Mouse (Mus musculus) spleen, embryonic (tissue): ENCODE measurements around the gene Gm49450.

Source experiments
- CTCF ChIA-PET: fragments of 350-600 bp; sonication (Branson Sonifier 250); formaldehyde crosslinking; loops from one replicate; lab custom pipeline; 2022; lab: Charles Lee

The Gm49450 gene

DNA sequence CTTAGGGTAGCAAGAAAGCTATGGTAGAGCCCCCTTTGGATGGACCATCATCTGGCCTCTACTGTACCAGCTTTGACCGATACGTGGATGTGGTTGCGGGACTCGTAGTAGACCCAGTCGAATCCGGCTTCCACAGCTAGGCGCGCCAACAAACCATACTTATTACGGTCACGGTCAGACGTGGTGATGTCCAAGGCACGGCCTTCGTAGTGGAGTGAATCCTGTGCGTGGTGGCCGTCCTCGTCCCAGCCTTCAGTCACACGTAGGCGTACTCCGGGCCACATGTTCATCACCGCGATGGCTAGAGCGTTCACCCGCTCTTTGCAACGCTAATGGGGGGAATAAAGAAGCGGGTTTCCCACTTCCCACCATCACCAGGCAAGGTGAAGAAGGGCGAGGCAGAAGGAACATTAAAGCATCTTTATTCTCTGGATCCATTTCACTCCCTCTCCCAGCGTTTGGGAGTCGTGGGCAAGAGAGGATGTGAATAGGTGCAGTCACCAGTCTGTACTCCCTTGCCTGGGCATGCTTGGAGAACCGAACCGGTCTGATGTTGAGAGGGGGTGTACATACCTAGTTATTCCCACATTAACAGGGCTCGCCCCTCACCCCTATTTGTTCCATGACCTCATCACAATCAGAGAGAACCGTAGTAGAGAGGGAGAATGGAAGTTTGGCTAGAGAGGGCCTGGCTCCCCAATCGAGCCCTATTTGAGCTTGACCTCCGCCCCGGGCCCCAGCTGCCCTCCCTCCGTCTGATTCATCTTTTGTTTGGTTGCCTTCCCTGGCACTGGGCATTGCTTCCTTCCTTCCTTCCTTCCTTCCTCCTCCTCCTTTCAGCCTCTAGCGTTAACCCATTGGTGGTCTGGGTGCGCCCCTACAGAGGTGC lies 58.4 kb downstream of the Gm49450 start:
- CTCF ChIA-PET: no interaction called here

DNA sequence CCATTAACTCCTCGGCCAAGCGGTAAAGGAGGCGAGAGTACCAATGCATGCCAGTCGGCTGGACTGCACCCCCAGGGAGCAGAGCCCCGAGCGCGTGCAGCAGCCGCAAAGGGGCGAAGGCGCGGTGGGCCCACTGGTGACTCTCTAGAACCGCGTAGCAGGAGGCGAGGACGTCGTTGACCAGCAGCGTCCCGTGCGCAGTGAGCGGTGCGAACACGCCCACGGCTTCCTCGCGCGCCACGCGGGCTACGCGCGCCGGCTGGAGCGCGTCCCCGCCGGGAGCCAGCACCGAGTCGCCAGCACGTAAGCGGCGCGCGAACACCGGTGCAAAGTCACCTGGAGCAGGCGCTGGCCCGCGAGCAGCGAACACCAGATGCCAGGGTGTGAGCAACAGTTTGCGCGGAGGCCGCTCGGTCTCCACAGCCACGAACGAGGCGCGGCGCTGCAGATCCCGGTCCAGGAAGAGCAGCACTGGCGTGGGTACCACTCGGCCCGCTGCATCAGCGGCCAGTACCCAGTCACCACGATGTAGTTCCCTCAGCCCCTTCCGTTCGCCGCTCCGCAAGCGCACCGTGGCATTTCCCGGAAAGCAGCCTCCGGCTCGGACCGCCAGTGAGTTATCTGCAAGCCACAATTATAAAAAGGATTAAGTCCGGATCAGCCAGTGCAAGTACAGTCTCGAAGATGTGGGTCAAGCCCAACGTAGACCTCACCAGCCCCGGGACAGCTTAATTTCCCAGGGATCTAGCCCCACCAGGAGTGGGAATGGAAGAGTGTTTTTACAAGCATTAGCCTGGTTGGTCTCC lies 59.2 kb downstream of the Gm49450 start, which contains the start of gene Rhebl1:
Gene Rhebl1, minus strand, starts transcription at position 601 of the 806 bp plus-strand sequence.
- CTCF ChIA-PET: no interaction called here

DNA sequence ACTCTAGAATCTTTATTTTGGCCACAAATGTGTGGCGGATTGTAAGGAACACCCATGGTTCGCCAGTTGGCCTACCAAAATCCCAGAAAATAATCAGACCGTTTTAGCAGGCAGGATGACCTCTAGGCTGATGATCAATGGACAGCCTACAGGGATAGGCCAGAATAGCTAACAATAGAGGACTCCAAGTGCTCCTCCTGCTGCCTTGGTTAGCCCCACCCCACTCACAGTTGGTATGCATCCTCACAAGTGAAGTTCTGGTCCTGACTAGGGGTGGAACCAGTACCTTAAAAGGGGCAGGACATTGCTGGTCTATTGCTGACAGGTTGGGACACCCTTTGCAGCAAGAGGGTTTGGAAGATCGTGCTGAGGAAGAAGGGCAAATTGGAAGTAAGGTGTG lies 60.3 kb downstream of the Gm49450 start:
- CTCF ChIA-PET: interaction anchor here (0.7 kb wide), 1 partner anchor 99 kb away, joined by 3 read pairs; no protein-coding TSS in a partner anchor

DNA sequence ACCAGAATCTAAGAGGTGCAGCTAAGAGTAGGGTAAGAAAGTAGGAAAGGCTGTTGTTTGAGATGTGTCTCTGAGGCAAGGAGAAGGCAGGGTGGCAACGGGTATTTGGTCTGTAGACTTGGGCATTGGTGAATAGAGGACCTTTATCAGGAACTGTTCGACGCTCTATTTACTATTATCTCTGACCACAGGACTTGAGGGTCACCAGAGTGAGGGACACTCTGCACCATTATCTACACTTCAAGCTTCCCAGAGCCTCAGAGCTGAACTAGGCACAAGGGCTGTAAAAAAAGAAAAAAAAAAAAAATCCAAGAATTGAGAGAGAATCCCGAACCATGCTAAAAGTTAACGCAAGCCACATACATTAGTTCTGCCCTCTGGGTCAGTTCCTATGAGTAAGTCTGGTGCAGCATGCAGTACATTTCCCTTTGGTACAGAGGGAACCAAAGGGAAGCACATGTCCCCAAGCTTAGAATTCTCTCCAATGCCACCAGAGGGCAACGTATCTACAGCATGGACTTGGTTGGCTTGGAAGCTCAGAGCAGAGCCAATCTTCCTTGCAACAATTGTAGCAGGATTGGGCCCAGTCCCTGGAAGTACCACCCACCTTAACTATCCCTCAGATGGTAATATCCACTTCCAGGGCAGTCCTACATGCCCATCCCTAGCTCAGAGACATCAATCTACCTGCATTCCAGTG lies 61.3 kb downstream of the Gm49450 start:
- CTCF ChIA-PET: interaction anchor here (0.6 to 1.4 kb wide), 5 partner anchors 14 to 274 kb away, joined by 3 to 10 read pairs (median 4); no protein-coding TSS in a partner anchor

DNA sequence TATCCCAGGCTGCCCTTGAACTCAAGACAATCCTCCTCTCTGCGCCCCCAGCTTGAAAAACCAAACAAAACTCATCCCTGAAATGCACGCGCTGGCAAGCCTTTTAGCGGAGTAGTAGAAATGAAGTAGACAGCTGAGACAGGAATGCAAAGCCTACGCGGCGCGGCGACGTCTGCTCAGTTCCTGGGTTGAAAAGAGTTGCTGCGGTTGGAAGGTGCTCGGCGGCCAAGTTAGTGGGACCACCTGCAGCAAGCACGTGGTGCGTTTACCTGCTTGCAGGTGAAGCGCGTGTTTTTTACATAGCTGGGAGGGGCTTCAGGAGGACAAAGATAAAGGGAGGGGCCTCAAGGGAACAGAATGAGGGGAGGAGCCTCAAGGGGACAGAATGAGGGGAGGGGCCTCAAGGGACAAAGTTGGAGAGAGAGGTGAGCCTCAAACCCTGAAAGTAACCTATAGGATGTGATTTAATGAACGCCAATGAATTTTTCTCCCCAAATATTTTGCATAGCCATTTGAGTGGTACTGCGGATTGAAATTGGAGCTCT lies 62.1 kb downstream of the Gm49450 start:
- CTCF ChIA-PET: interaction anchor here (0.9 to 1.4 kb wide), 4 partner anchors 13 to 103 kb away, joined by 3 to 10 read pairs (median 4); no protein-coding TSS in a partner anchor

DNA sequence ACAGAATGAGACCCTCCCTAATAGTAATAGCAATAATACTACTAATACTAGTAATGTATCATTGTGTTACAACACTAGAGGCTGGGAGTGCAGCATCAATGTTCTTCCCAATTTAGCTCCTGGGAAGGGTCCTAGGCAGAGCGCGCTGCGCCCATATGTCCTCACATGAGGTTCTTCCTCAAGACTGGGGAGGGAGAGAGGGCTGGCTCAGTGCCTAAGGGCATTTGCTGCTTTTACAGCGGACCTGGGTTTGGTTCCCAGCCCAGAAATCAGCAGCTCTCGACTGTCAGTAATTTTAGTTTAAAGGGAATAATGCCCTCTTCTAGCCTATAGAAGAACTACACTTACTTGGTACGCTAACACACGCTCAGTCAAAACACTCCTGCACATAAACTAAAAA lies 65.8 kb downstream of the Gm49450 start:
- CTCF ChIA-PET: no interaction called here

DNA sequence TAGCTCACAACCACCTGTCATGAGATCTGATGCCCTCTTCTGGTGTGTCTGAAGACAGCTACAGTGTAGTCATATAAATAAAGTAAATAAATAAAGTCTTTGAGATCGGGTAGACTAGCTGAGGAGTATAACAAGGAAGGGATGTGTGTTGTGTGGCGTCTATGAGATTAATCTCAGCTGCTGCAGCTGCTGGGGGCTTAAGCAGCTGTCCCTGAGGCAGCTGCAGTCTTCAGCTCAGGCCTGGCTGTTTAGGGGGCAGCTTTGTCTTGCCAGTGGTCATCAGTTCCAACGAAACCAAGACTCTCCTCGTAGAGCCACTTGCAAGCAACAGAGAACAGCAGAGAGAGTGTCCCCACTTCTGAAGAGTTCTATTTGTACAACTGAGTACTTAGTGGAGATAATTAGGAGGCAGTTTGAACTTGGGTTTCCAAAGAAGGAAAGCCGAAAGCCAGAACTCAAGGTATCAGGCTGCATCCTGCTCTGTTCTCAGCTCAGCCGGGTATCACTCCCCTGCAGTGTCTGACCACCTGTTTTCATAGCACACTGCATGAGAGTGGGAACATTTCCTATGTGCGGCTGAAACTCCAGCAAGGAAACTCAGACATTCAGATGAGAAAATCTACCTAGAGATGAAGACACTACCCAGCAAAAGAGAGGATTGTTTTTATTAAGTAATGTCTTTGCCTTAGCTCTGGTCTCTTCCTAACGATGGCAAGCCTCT lies 66.5 kb downstream of the Gm49450 start:
- CTCF ChIA-PET: no interaction called here

DNA sequence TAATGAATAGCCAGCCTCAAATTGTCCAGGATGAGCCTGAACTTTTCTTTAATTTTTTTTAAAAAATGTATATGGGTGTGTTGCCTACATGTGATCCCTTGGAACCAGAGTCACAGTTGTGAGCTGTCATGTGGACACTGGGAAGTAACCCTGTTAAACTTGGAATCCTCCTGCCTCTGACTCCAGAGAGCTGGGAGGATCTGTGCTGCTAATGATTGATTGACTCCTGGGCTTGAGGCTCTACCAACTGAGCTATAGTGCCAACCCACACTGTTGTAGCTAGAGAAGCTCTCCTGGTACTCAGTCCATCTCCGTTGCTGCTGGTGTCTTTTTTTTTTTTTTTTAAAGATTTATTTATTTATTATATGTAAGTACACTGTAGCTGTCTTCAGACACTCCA lies 69.2 kb downstream of the Gm49450 start:
- CTCF ChIA-PET: no interaction called here

DNA sequence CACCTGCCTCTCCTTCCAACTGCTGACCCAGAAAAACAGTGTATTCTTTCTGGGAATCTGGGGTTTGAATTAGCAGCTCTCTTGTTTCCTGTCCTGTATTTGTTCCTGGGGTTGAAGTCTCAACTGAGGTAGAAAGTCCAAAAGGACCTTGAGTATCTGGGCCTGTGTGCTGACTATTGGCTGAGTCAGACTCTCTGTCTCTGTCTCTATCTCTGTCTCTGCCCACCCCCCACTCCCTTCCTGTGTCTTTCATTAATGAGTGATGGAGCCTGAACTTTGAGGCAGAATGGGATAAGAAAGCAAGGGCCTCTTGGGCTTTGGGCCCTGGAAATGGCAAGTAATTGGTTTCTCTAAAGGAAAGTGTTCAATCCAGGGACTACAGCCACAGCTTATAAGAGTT lies 69.7 kb downstream of the Gm49450 start:
- CTCF ChIA-PET: no interaction called here
